Mouse (Mus musculus): ENCODE data around the gene Akap13.
"Not testable (repeated sequence)": the region's sequence is repeated elsewhere in the genome, so short reads cannot be mapped to it uniquely, and the experiment has no call there.

The Akap13 gene

DNA sequence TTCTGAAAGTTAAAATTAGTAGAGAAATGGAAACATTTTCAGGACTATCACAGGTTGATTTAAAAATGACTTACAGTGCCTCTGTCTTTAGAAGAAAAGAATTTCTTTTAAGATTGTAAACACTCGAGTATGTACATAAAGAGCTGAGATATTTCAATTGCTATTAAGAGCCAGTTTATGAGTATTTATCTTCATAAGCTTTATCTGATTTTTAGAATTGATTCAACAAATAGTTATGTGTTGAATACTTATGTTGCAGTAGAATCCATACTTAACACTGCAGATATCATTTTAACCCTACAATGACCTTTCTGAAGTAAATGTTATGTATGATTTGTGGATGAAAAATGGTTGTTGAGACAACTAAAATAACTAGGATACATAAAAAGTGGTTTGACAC, 136.6 kb downstream of the Akap13 start:
- DNase-seq (ENCODE audit: extremely low spot score, low read depth, low spot score) = no peak

DNA sequence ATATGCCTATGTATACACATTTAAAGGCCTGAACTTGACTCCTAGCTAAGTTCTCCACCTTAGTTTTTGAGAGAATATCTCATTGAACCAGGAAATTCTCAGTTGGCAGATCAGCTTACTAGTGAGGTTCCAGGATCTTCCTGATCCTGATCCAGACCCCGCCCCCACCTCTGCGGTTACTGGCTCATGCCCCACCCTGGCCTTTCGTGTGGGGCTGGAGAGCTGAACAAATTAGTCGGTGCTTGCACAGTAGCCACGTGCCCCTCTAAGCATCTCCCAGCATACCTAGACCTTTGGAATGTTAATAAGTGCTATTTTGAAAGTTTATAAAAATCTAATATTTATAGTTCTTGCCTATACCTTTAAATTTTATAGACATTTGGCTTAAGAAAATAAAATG, 139.5 kb downstream of the Akap13 start:
- no peak for DNase-seq (ENCODE audit: extremely low spot score, low read depth, low spot score)

DNA sequence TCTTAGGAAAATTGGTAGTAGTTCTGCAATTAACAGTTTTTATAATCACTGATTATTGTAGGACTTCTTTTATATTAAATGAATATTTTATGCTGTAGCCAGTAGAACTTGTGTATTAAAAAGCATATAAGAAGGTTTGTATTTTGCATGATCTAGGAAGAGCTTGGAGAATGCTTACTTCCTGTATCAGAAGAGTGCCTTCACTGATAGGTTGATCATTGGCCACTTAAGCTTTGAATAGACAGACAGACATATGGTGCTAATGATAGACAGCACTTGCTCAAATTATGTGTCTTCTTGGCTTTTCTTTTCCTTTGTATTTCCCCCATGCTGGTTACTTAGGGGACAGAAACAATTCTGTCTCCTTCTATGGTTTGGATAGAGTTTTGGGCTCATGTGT, 139.9 kb downstream of the Akap13 start:
- no peak for DNase-seq (ENCODE audit: extremely low spot score, low read depth, low spot score)

DNA sequence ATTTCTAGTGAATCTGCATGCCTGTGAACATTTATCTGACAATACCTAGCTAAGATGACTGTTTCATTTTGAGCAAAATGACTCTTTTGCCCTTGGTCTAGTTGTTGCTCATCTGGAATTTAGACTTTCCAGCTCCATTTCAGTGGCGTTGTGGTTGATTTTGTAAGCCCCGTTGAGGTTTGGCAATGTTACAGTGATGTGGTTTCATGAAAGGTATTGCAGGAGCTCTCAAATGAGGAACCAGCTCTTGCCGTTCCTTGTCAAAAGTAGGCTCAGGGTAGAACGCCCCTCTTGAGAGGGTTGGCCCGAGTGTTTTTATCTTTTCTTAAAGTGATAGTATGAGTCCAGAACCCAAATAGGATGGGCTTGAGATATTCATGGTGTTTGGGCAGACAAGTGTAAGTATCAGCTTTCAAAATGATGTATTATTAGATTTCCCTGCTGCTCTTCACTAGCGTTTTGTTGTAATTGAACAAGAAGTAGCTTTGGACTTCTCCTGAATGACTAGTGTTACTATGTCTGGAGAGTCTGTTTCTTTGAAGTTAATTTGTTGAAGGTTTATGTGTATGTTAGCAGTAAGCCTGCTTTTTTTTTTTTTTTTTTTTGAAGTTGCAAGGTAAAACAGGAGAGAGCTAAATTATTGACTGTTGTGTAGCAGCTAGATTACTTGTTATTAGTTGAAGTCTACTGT, 140.9 kb downstream of the Akap13 start:
- no peak for DNase-seq (ENCODE audit: extremely low spot score, low read depth, low spot score)

DNA sequence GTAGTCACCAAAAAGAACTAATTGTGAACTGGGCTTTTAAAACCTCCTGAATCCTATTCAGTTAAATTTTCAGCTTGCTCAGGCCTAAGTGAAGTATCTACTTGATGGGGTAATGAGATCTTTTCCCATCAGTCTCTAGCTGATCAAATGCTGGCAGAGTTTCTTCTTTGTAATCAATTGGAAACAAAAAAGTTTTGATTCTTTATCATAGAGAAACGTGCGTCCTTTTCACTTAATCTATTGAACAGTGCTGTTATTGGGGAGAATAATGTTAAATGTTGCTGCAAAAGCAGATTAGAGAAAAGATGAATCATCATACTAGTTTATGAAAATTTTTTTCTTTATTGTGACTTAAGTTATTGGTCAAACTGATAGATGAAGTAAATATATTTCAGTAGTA, 142.5 kb downstream of the Akap13 start:
- no peak for DNase-seq (ENCODE audit: extremely low spot score, low read depth, low spot score)

DNA sequence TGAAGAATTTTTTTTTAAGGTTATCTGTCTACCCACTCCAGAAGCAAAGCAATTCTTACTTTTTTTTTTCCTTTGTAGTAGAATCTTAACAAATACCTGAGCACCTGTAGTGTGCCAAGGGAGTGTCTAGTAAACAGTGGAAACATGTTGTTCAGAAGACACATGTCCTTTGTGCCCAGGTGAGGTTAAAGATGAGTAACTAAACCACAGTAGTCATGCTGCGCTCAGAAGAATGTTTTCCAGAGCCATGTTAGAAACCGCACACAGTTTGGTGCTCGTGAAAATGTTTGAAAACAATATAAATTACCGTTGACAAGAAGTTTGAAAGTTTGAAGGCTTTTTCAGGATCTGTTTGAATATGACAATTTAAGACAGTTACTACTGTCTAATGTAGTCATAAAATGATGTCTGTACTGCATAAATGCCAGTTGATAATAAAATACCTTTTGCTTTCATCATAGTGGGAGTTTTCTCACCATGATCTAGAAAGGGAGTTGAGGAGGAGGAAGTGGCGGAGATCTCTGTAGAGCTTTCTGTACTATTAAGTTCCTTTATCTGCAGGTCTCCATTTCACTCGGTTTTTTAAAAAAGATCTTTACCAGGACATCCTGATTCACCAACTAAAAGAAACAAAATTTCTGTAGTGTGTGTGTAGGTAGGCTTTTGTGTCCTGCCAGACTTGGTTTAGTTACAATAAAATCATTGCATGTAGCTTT, 145.2 kb downstream of the Akap13 start:
- DNase-seq (ENCODE audit: extremely low spot score, low read depth, low spot score) = no peak

DNA sequence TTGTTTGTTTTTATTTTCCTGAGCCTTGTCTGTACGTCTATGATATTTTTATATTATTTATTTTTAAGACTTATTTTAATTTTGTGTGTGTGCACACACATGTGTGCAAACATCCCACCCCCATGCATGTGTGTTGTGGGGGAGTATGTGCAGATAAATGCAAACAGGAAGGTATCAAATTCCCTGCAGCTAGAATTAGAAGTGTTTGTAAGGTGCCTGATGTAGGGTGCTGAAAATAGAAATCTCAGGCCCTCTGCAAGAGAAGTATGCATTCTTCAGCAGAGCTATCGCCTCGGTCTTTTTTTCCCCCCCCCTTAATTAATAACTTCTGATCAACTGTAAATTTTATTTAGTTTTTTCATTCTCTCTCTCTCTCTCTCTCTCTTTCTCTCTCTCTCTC, 151.9 kb downstream of the Akap13 start:
- DNase-seq (ENCODE audit: extremely low spot score, low read depth, low spot score) = no peak

DNA sequence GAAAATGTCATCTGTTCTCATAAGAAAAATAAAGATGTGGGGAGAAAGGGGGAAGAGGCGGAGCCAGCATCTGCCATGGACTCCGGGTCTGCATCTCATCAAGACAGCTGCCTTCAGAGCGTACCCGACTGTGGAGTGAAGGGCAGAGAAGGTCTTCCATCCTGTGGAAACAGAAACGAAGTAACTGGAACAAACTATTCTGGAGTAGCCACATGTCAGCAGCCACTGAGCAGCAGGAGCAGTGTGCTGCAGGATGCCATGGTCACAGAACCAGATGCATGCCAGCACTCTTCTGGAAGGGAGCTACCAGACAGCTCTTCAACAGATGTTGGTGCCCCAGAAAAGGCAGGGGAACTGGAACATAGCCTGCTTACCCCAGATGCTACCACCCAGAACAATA, 153.4 kb downstream of the Akap13 start:
- no peak for DNase-seq (ENCODE audit: extremely low spot score, low read depth, low spot score)

DNA sequence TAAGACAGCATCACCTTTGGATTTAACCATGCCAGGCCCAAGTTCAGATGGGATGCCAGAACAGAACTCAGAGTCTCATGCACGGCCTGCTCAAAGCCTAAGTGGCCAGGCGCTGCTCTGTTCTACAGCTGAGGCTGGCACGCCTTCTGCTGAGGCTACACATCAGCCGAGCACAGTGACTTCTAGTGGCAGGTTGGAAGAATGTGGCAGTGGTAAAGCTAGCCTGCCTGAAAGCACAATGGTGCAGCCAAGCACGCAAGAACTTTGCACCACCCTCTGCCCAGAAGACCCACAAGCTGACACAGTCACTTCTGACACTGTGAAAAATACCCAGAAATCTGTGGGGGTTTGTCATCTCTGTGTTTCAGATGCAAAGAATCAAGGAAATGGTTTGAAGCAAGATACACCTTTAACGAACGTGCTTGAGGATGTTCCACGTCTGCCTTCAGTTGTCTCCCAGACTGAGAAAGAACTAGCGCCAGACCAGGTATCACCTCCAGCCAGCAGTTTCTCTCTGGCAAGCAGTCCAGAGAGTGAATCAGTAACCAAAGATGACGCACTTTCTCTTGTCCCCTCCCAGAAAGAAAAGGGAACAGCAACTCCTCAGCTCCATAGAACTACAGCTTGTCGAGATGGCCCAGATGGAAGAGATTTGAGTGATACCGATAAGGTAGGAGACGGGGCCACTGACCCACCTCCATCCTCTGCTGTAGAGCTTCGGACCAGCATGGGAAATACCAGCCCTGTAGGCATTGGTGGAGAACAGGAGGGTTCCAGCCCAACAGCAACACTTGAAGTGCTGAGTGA, 154.3 kb downstream of the Akap13 start:
- no peak for DNase-seq (ENCODE audit: extremely low spot score, low read depth, low spot score)

DNA sequence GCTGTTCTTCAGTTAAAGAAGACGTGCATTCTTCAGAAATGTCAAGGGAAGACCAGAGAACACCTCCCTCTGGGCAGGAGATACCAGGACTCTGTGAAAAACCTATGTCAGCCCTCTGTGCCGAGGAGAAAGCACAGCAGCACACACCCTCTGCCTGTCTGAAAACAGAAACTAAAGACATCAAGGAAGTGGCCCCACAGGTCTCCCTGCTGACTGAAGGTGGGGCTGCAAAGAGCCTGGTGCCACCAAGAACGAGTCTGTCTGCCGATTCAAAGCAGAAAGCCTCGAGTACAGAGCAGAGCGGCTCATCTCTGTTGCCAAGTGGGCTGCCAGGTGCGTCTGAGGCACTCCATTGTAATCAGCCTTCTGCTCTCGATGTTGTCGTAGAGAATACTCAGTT, 155.1 kb downstream of the Akap13 start:
- DNase-seq (ENCODE audit: extremely low spot score, low read depth, low spot score) = no peak

DNA sequence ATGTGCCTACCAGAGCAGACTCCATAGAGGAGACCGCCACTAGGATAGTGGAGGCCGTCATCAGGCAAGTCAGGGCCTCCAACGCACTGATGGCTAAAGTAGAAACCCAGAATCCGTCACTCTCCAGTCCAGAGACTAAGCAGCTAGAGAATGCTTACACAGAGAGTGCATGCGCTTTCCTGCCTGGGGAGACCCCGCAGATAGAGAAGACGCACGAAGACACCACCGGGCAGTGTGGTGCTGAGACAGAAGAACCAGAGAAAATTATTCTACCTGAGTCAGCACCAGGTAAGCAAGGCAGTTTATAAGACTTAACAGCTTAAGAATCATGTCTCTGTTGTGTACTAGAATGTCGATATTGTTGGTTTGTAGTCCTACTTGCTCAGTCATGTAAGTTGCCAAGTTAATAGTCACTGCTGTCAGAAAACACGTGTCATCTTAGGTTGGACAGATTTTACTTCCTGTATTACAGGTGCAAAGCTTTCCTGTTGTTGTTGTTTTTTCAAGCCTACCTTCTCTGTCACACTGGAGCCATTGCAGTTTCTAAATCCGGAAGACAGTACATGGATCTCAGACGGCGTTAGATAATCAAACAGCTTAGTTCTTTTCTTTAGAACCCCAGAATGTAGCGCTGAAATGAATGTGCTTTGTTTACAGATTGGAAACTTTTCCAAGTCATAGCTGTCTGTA, 156.1 kb downstream of the Akap13 start:
- DNase-seq (ENCODE audit: extremely low spot score, low read depth, low spot score) = no peak

DNA sequence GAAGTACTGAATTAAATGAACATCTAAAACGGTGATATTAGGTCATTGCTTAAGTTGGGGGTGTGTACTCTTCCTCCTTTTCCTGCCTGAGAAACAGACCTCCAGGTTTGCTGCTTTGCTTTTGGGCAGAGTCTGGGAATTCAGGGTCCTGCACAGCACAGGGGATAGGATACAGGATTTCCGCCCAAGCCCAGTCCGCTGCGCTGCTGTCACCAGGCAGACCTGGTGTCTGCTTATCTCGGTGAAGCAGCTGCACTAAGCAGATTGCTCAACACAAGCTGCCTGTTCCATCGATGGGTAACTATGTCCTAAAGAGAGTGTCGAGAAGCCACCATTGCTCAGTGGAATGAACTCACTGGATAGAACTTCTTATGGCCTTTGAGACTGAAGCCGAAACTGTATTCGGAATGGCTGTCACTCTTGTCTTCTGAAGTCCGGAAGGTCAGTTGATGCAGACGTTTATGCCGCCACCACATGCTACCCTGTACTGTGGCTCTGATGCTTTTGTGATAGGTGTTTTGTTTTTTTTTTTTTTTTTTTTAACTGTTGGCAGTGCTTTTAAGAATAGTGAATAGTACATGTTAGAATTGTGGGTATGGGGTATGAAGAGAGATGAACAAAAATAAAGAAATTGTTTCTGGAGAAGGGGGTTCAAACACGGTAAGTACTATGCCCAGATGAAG, 156.8 kb downstream of the Akap13 start:
- DNase-seq (ENCODE audit: extremely low spot score, low read depth, low spot score) = no peak

DNA sequence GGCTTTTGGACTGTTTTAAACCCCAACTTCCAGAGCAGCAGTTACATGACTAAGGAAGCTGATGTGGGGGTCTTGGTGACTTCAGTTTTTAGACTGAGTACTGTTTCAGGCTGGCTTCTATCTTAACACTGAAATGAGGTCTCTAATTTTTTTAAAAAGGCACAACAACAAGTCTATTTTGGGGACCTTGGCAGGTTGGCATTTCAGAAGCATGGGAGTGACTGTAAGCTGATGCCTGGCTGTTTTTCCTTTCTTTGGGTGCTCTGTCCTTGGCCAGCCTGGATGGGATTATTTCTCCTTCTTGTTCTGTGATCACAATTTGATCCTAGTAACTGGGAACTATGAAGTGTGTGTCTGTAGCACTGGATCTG, 157.3 kb downstream of the Akap13 start:
- no peak for DNase-seq (ENCODE audit: extremely low spot score, low read depth, low spot score)

DNA sequence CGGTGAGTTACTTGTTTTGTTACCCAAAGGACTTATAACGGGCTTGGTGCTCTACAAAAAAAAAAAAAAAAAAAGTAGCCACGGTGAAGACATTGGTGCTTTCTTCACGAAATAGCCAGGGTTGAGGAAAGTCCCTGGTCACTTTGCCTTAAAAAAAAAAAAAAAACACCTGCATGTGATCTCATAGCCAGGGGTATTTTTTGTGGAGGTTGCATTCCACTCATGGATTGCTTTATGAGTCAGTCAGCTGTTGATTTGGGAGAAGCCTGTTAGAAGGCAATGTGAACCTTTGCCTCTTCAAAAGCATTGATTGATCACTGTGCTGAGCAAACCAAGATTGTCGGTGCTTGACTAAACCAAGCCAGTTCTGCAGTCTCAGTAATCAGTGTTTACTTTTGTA, 157.9 kb downstream of the Akap13 start:
- no peak for DNase-seq (ENCODE audit: extremely low spot score, low read depth, low spot score)

DNA sequence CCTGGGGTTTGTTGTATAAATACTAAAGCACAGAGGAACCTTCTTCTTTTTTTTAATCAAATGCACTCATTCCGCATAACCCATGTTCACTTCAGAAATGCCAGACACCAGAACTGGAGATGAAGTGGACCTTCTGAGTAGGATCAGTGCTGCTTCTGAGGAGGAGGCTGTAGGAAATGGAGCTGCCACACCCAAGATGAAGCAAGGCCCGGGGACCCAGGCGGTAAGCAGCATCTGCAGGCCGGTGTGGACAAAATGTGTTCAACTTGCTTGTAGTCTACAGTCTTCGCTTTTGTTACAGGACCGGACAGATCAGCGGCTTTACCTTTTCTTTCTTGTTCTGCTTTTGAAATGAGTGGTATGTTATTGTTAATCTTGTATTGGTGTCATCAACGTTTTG, 159.5 kb downstream of the Akap13 start:
- no peak for DNase-seq (ENCODE audit: extremely low spot score, low read depth, low spot score)

DNA sequence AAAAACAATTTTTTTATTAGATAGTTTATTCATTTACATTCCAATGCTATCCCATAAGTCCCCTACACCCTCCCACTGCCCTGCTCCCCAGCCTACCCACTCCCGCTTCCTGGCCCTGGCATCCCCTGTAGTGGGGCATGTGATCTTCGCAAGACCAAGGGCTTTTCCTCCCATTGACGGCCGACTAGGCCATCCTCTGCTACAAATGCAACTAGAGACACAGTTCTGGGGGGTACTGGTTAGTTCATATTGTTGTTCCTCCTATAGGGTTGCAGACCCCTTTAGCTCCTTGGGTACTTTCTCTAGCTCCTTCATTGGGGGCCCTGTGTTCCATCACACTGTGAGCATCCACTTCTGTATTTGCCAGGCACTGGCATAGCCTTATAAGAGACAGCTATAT, 161.9 kb downstream of the Akap13 start:
- not testable (repeated sequence) for DNase-seq (ENCODE audit: extremely low spot score, low read depth, low spot score)

DNA sequence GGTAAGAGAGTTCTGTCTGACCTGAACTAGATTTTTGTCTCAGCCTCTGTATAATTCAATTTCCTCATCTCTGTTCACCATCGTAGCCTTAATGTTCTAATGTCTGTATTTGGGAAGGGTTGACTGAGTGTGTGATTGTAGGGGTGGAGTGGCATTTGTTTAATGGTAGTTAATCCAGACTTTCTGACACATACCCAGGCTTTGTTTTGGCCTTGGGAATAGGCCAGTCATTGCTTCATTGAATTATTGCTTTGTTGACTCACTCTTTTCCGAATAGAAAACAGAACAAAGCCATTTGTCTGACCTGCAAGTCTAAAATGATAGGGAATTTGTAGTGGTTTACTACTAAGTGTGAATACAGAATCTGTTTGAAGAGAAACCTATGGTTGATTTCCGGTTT, 163.4 kb downstream of the Akap13 start:
- DNase-seq (ENCODE audit: extremely low spot score, low read depth, low spot score) = no peak

DNA sequence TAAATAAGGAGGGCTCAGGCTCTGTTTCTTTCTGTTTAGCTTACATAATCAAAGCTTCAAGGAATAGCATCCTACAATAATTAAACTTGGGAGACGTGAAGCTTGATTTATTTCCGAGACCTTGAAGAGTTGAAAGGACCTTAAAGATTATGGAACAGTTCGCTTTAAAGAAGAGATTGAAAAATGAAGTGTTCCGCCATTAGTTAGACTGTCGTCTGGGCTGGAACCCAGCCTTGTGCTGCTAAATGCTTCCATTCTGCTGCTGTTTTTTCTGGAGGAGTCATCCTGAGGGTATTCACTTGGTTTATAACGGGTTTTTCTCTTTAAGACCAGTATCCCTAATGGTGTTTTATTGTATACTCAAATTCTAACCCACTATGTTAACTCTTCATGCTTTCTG, 164.5 kb downstream of the Akap13 start:
- no peak for DNase-seq (ENCODE audit: extremely low spot score, low read depth, low spot score)

DNA sequence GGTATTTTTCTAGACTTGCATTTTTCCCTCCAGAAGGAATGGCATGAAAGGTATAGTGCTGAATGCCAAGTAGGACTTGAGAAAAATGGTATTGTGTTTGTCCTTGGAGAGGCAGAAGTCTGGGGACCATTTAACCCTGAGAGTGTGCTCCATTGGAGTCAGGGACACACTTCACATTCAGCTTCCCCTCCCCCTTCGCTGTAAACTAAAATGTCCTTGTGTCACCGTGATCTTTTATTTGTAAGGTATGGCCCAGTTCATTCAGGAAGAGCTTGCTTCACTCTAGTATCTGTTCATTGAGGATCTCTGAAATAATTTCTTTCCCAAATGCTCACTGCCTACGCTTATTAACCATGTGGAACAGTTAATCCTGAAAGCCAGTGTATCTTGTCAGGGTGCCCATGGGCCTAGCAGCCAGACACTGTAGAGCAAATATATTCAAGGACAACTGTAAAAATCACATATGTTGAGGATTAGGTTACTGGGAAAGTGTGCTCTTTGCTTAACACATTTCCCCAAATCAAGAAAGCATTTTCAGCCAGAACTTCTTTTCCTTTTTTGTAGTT, 165.1 kb downstream of the Akap13 start:
- DNase-seq (ENCODE audit: extremely low spot score, low read depth, low spot score) = no peak

DNA sequence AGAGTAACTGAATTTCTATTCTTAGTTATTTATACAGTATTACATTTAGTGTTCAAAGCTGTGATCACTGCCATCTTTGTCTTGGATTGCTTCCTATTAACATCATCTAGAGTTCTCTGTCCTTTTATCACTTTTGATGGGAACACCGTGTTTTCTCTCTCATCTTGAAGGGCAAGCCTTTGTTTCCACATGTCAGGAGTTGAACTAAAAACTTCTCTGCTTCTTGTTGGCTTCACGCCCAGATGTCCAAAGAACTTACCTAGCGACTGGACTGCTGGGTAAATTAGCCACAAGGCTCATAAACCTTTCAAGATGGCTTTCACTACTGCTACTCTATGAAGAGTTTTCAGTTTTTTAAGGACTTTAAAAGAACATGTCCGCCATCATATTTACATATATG, 165.6 kb downstream of the Akap13 start:
- DNase-seq (ENCODE audit: extremely low spot score, low read depth, low spot score) = no peak

DNA sequence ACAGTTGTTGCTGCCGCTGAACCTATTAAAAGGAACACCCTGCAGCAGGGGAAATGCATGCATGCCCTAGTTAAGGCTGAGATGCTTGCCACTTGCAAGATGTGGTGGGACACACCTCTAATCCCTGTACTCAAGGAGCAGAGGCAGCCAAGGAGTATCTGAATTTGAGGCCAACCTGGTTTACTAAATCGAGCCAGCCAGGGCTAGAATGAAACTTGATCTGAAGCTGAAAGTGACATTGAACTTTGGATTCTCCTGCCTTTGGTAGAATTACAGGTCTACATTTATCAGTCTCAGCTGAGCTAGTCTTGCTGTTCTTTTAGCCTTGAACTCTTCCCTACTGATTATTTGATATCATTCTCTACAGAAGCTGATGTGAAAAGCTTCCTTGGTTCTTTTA, 172.5 kb downstream of the Akap13 start:
- DNase-seq (ENCODE audit: extremely low spot score, low read depth, low spot score) = no peak
